Mouse (Mus musculus) layer of hippocampus, adult 18-20 months (tissue): ENCODE results near the gene Atp2a2. TPM values are rescaled to one million over a fixed set of nuclear protein-coding genes. Genes with fewer than 3 reads are reported as not detected.

Experiments
- DNase-seq, 2 experiments: peaks; one replicate each; pipeline ENCODE4 v3.0.0; 2022; ENCODE audit warnings: low spot score in 2 of 2
- total RNA-seq, 2 experiments: library from RNA; stranded (reverse); gene quantifications; 2 replicates each; pipeline ENCODE4 v1.2.3; 2021

Gene Atp2a2
- total RNA-seq, 2 experiments from 2014 or later, result 601 to 621 TPM

DNA sequence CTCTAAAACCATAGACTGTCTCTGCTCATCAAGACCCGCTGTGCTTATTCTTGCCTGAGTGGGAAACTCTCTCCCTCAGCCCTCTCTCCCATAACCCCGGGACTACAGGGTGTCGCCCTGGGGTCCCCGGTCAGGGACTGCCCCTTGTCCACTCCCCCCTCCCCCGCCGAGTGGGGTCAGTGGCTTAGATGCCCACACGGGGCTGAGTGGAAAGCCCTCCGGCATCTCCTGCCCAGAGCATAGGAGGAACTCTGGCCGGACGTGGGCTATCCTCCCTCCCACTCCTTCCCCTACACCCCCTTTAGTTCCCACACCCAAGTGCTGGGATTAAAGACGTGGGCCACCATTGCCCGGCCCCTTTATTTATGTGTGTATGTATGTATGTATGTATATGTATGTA, 86.6 kb downstream of the Atp2a2 start:
- no peak for DNase-seq

DNA sequence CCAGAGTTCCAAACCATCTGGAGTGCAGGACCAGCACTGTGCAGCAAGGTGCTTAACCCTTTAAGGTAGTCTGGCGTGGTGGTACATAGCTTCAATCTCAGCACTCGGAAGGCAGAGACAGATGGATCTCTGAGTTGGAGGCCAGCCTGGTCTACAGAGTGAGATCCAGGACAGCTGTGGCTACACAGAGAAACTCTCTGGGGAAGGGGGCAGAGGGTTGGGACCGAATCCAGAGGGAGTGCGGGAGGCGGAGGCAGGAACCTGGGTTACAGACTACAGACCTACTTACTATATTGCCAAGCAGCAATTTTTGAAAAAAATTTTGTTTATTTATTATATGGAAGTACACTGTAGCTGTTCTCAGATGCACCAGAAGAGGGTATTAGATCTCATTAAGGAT, 87.7 kb downstream of the Atp2a2 start:
- DNase-seq, result no peak

DNA sequence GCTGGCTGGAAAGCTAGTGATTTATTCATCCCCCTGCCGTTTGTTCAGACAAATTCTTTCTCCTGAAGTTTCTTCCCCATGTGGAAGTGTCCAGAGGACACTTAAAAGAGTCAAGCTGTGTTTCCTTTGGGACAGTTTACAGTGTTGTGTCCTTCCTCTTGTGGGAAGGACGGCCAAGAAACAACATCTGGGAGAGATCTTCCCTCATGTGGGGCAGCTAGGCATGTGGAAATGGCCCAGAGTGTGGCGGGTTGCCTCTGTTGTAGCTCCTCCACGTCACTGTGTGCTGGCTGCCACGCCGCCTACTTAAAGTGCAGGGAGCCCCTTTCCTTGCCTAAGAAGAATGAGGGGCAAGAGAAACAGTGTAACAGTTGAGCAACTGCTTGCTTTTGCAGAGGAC, 89.2 kb downstream of the Atp2a2 start:
- DNase-seq, result no peak

DNA sequence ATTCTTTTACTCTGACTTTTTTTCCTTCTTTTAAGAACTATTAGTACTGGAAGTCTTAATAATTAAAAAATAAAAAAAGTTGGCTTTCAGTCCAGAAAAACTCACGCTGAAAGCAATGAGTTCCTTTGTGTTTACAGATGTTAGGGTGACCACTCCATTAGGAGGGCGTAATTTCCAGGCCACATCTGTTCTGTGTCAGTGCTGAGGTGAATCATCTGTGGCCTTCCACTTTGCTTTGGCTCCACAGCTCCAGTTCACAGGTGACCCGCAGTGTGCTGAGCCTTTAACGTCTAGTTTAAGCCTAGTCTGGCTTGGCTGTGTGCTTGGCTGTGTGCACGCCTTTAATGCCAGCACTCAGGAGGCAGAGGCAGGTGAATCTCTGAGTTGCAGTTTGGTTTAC, 90.1 kb downstream of the Atp2a2 start:
- DNase-seq, result no peak

DNA sequence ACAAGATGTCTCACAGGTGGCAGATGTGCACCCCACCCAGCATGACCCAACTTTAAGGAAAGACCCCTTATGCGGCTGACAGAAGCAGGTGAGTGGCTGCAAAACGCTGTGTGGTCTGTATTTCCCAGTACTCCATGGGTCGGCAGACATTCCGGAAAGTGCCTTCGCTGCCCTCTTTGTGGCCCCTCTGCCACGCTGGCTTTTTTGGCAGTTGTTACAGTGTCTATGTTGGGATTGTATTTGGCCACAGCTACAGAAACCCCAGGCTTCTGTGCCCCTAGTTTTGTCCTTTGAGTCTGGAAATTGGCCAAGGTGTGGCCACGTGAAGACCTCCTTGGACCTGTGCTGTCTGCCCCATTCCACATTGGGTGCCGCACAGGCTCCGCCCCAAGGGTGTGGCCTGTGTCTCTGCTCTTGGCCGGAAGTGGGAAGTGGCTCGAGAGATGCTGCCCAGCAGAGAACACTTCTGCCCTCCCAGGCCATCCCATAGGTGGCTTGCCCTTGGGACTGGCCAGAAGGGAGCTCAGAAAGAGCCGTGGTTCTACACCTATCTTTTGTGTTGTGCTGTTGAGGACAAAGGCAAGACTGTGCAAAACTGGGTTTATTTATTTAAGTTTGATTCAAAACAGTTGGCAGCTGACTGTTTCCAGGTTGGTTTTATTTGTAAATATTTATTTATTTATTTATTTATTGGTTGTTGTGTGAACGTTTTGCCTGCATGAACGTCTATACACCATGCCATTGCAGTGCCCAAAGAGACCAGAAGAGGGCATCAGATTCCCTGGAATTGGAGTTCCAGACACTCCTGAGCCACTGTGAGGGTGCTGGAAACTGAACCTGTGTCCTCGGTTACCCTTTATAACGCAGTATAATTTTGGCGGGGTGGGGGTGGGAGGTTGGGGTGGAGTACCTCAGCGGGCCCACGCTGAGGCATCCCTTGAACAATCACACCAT, 92.1 kb downstream of the Atp2a2 start:
- DNase-seq, result no peak

DNA sequence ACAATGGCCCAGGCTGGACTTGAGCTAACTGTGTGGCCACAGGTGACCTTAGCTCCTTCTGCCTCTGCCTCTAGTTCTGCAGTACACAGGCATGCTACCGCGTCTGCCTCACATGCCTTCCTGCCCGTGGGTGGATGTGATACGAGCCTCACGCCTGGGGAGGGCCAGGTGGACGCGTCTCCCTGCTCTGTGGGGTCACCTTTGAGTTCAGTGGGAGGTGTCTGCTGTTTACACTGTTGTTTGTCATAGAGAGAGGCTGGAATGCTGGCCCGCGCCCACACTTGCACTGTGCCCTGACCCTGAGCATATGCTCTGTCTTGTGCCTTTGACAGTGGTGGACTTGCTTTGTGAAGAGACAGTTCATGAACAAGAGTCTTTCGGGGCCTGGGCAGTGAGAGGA, 96.5 kb downstream of the Atp2a2 start:
- DNase-seq, result no peak

Other genes starting within 250 kb of the Atp2a2 start
- 10 to 100 TPM; 10.9 to 12.0 TPM for gene Tctn1, start 237.8 kb downstream of the Atp2a2 start, total RNA-seq
- gene Pptc7, start 217.9 kb downstream of the Atp2a2 start, total RNA-seq, result 10 to 100 TPM; 44.9 to 47.9 TPM
- 1 to 10 TPM; 3.7 to 3.9 TPM for gene Rad9b, start 148.0 kb downstream of the Atp2a2 start, total RNA-seq
- gene Vps29, start 147.9 kb downstream of the Atp2a2 start, total RNA-seq, result 100 to 1,000 TPM; 163 to 183 TPM
- gene Gpn3, start 130.3 kb downstream of the Atp2a2 start, total RNA-seq, result 10 to 100 TPM; 26.1 to 30.9 TPM
- 10 to 100 TPM; 74.6 to 84.3 TPM for gene Fam216a, start 129.9 kb downstream of the Atp2a2 start, total RNA-seq
- 100 to 1,000 TPM; 255 to 271 TPM for gene Arpc3, start 110.3 kb downstream of the Atp2a2 start, total RNA-seq
- gene Anapc7, start 80.5 kb downstream of the Atp2a2 start, total RNA-seq, result 10 to 100 TPM; 30.6 to 34.9 TPM
- gene Ift81, start 112.3 kb upstream of the Atp2a2 start, total RNA-seq, result 10 to 100 TPM; 40.9 to 46.9 TPM
- 1 to 10 TPM; 7.2 to 9.9 TPM for gene P2rx7, start 141.7 kb upstream of the Atp2a2 start, total RNA-seq
- gene P2rx4, start 205.3 kb upstream of the Atp2a2 start, total RNA-seq, result 10 to 100 TPM; 12.6 to 15.0 TPM